Mouse (Mus musculus): ENCODE results near the gene D8Ertd738e.

The D8Ertd738e gene

GRCm38 (mm10) chr8:84202938-84203917, 46.3 kb downstream of the D8Ertd738e start:
- DNase-seq (ENCODE audit: low spot score) = peak; percentile 83

GRCm38 (mm10) chr8:84202466-84202865, 47.1 kb downstream of the D8Ertd738e start:
- no peak for DNase-seq (ENCODE audit: low spot score)

GRCm38 (mm10) chr8:84201545-84202245, 47.8 kb downstream of the D8Ertd738e start:
- DNase-seq (ENCODE audit: low spot score) = peak; percentile 50

- no peak for DNase-seq (ENCODE audit: low spot score)
These were observed 48.6 kb downstream of the D8Ertd738e start for GRCm38 (mm10) chr8:84200652-84201544.

- no peak for DNase-seq (ENCODE audit: low spot score)
These were observed 49.4 kb downstream of the D8Ertd738e start for GRCm38 (mm10) chr8:84200126-84200555.

GRCm38 (mm10) chr8:84199348-84200125, 50.0 kb downstream of the D8Ertd738e start:
- no peak for DNase-seq (ENCODE audit: low spot score)

- DNase-seq (ENCODE audit: low spot score) = no peak
These were observed 50.6 kb downstream of the D8Ertd738e start for GRCm38 (mm10) chr8:84198871-84199270.

- peak; percentile 100 for DNase-seq (ENCODE audit: low spot score)
These were observed 51.4 kb downstream of the D8Ertd738e start for GRCm38 (mm10) chr8:84197922-84198774.

- peak; percentile 85 for DNase-seq (ENCODE audit: low spot score)
These were observed 52.2 kb downstream of the D8Ertd738e start for GRCm38 (mm10) chr8:84197141-84197921.

Measured in T-cell, adult 2 months (primary cell).